Mouse (Mus musculus) limb, embryonic 14.5 days (tissue): ENCODE results near the gene Plcd3. TPM values are rescaled to one million over a fixed set of nuclear protein-coding genes. Genes with fewer than 3 reads are reported as not detected.

ENCODE experiments used
- ATAC-seq: fragments of 200-750 bp; cut with Nextera tagmentation; 2 replicates; pipeline ENCODE4 v1.8.0; 2017; ENCODE audit warnings: low read depth, moderate number of reproducible peaks, moderate TSS enrichment; ENCODE audit not compliant: low FRiP score
- DNase-seq: peaks from one replicate; pipeline ENCODE4 v3.0.0-alpha.2; 2015; ENCODE audit warnings: low spot score
- H3K27ac ChIP-seq: fragments of 300-500 bp; sonication (generic); replicated peaks from 2 replicates; pipeline ENCODE4 v1.5.1; 2014; ENCODE audit warnings: low read depth, mild to moderate bottlenecking, low read length, moderate library complexity, mixed read lengths
- H3K27me3 ChIP-seq: fragments of 300-500 bp; sonication (generic); 2 replicates; pipeline ENCODE4 v1.6.1; 2014; ENCODE audit warnings: low read length, mixed read lengths; ENCODE audit not compliant: control insufficient read depth, insufficient read depth
- H3K36me3 ChIP-seq: fragments of 300-500 bp; sonication (generic); 2 replicates; pipeline ENCODE4 v1.6.1; 2014; ENCODE audit warnings: mild to moderate bottlenecking, low read length, moderate library complexity, mixed read lengths; ENCODE audit not compliant: control insufficient read depth, insufficient read depth
- H3K4me1 ChIP-seq: fragments of 300-500 bp; sonication (generic); 2 replicates; pipeline ENCODE4 v1.6.1; 2014; ENCODE audit warnings: antibody characterized with exemption, low read length, mixed read lengths; ENCODE audit not compliant: control insufficient read depth, insufficient read depth
- H3K4me2 ChIP-seq: fragments of 300-500 bp; sonication (generic); replicated peaks from 2 replicates; pipeline ENCODE4 v1.6.1; 2014; ENCODE audit warnings: low read depth, mild to moderate bottlenecking, low read length, moderate library complexity; ENCODE audit not compliant: severe bottlenecking
- H3K4me3 ChIP-seq: fragments of 300-500 bp; sonication (generic); replicated peaks from 2 replicates; pipeline ENCODE4 v1.5.1; 2014; ENCODE audit warnings: low read length
- H3K9ac ChIP-seq: fragments of 300-500 bp; sonication (generic); 2 replicates; pipeline ENCODE4 v1.6.1; 2014; ENCODE audit warnings: mild to moderate bottlenecking, low read depth, low read length, moderate library complexity; ENCODE audit not compliant: severe bottlenecking
- H3K9me3 ChIP-seq: fragments of 300-500 bp; sonication (generic); 2 replicates; pipeline ENCODE4 v1.6.1; 2016; ENCODE audit warnings: low read length; ENCODE audit not compliant: control insufficient read depth
- POLR2A ChIP-seq: fragments of 200-500 bp; IDR thresholded peaks from 2 replicates; pipeline ENCODE4 v1.8.0; 2012; ENCODE audit warnings: inconsistent platforms, mild to moderate bottlenecking, moderate library complexity, borderline replicate concordance; ENCODE audit not compliant: insufficient read depth, insufficient read length; ENCODE audit errors: extremely low read depth
- WGBS: fragments of 180-500 bp; shearing (Covaris S2); extraction: QIAGEN DNeasy Blood & Tissue Kit; methylation state at CpG from one replicate; pipeline ENCODE4 v1.1.7; 2014; 5-methylcytosine and 5-hydroxymethylcytosine counted together
- polyA plus RNA-seq, 2 experiments: library from polyadenylated mRNA; depleted of rRNA in 1 of 2; stranded (reverse) in 1 of 2; unstranded in 1 of 2; fragments of >200 nt; fragmentation: Nextera tagmentation in 1 of 2; extraction: Ambion mirVana in 1 of 2; gene quantifications; 2 replicates each; pipeline versions ENCODE4 v1.2.1 to v1.2.3; 2012 to 2014

The Plcd3 gene
- polyA plus RNA-seq, 2 experiments, result 3.8 to 10.3 TPM

- Histone ChIP-seq H3K4me2 (no peak overlapping the region), H3K36me3 (no peaks in the 10 kb centered on the region), H3K27me3 (no peaks in the 10 kb centered on the region), H3K9me3 (no peaks in the 10 kb centered on the region), H3K4me3 (no peak overlapping the region), H3K9ac (no peak overlapping the region), H3K27ac (no peak overlapping the region), H3K4me1 (peaks cover 10% of the 10 kb centered on the region; the same call in 1 of the 2 replicates)
- ATAC-seq (no peak), DNase-seq (no peak)
- WGBS, result 96% methylated on average over 7 of the region's 7 CpGs
- TF ChIP-seq POLR2A, result no peak
Measured at GRCm38 (mm10) chr11:103093306-103093705, 8.2 kb downstream of the Plcd3 start.

DNA sequence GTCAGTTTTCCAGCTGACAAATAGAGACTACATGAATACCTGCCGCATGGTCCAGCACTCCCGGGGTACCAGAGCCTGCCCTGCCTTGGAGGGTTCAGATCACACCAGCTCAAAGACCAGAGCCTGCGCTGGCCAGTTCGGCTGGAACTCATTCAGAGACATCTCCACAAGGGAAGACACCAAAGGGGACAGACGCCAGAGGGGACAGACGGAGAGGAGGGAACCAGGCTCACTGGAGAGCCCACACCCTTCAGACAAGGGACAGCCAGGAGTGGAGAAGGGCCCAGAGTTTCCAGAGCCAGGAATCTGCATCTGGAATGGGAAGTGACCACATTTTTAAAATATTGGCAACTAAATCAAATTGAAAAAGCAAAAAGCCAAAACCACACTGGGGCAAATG is 19.8 kb downstream of the Plcd3 start:
- Histone ChIP-seq H3K27ac (no peak overlapping the region), H3K36me3 (peaks cover 8% of the 10 kb centered on the region; the same call in 1 of the 2 replicates), H3K4me2 (no peak overlapping the region), H3K9ac (no peak overlapping the region), H3K4me1 (peaks cover 11% of the 10 kb centered on the region), H3K9me3 (no peaks in the 10 kb centered on the region), H3K27me3 (peaks cover 26% of the 10 kb centered on the region; the same call in 1 of the 2 replicates), H3K4me3 (no peak overlapping the region)
- 64% methylated on average over 6 of the region's 6 CpGs for WGBS
- TF ChIP-seq POLR2A, result no peak
- DNase-seq (no peak), ATAC-seq (no peak)

GRCm38 (mm10) chr11:103080323-103081091 is 21.0 kb downstream of the Plcd3 start:
- Histone ChIP-seq H3K27ac (no peak overlapping the region), H3K36me3 (peaks cover 8% of the 10 kb centered on the region; the same call in 1 of the 2 replicates), H3K9me3 (no peaks in the 10 kb centered on the region), H3K4me1 (peaks cover 11% of the 10 kb centered on the region), H3K27me3 (peaks cover 26% of the 10 kb centered on the region; the same call in 1 of the 2 replicates), H3K9ac (peak overlapping the region; percentile 41; the same call in 1 of the 2 replicates), H3K4me3 (peak overlapping the region; percentile 24), H3K4me2 (peak overlapping the region; percentile 45)
- DNase-seq (no peak), ATAC-seq (peak; percentile 34; the same call in 1 of the 2 replicates)
- no peak for TF ChIP-seq POLR2A
- WGBS, result 3% methylated on average over 17 of the region's 43 CpGs

DNA sequence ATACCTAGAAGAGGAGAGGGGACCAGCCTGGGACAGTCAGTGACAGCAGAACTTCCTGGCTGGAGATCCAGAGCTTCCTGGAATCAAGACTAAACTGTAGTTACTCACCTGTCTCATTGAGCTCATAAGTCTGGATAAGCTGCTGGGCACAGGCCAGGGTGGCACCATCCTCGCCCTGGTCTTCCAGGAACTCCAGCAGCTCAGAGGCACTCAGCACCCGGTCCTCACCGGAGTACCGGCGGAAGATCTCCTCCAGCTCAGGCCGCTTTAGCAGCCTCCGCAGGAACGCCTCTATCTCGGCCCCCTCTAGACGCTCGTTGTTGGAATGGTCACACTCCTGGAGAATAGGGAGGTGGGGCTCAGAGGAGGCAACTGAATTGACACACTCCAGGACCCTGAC is 23.3 kb downstream of the Plcd3 start:
- 83% methylated on average over 11 of the region's 11 CpGs for WGBS
- H3K27me3 ChIP-seq, result peaks cover 26% of the 10 kb centered on the region; the same call in 1 of the 2 replicates
- no peak overlapping the region for H3K4me3 ChIP-seq
- no peak for DNase-seq
- H3K27ac ChIP-seq, result no peak overlapping the region
- H3K36me3 ChIP-seq, result peaks cover 8% of the 10 kb centered on the region; the same call in 1 of the 2 replicates
- no peak overlapping the region for H3K9ac ChIP-seq
- H3K4me1 ChIP-seq, result peaks cover 11% of the 10 kb centered on the region
- H3K4me2 ChIP-seq, result no peak overlapping the region
- TF ChIP-seq POLR2A, result no peak
- no peaks in the 10 kb centered on the region for H3K9me3 ChIP-seq
- ATAC-seq, result no peak

GRCm38 (mm10) chr11:103076581-103076980 is 24.9 kb downstream of the Plcd3 start:
- H3K9me3 ChIP-seq, result no peaks in the 10 kb centered on the region
- 77% methylated on average over 8 of the region's 8 CpGs for WGBS
- ATAC-seq (no peak), DNase-seq (no peak)
- H3K4me1 ChIP-seq, result peaks cover 11% of the 10 kb centered on the region
- no peak overlapping the region for H3K4me3 ChIP-seq
- peaks cover 8% of the 10 kb centered on the region; the same call in 1 of the 2 replicates for H3K36me3 ChIP-seq
- H3K27ac ChIP-seq, result no peak overlapping the region
- TF ChIP-seq POLR2A, result no peak
- no peak overlapping the region for H3K9ac ChIP-seq
- H3K4me2 ChIP-seq, result no peak overlapping the region
- H3K27me3 ChIP-seq, result peaks cover 22% of the 10 kb centered on the region; the same call in 1 of the 2 replicates
